Mouse (Mus musculus) thymus, adult 2 months (tissue): ENCODE measurements around the gene Ttll1.

Source experiments
- CTCF ChIP-seq: fragments of 200-500 bp; IDR thresholded peaks from 2 replicates; pipeline ENCODE4 v1.5.1; 2012; ENCODE audit warnings: mild to moderate bottlenecking, control low read depth, low read length, moderate library complexity, borderline replicate concordance; ENCODE audit not compliant: control insufficient read depth, poor library complexity, insufficient read depth; ENCODE audit errors: extremely low read depth
- POLR2A ChIP-seq: fragments of 200-500 bp; IDR thresholded peaks from 2 replicates; pipeline ENCODE4 v1.6.1; 2012; ENCODE audit warnings: mild to moderate bottlenecking, low read length, control low read depth, moderate library complexity; ENCODE audit not compliant: control insufficient read depth, poor library complexity, insufficient read depth; ENCODE audit errors: extremely low read depth

DNA sequence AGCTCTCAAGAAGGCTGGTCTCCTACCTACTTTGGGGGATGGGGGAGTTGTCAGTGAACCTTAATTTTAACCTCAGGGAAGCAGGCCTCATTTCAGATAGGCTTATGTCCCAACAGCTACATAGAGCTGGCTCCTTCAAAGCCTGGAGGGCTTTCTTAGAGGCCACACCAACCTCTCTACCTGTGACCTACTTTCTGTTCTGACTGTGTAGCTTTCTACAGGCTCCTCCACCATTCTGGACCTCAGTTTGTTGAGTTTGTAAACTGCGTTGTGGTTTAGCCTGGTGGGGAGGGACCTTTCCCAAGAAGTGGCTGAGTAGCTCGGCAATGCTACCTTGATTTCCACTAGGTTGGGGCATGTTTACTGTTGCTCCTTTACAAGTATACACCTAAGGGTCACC, 17.1 kb upstream of the Ttll1 start:
- TF ChIP-seq POLR2A: no peak
- TF ChIP-seq CTCF: no peak
